Mouse (Mus musculus): ENCODE results near the gene Cpm. TPM values are rescaled to one million over a fixed set of nuclear protein-coding genes. Genes with fewer than 3 reads are reported as not detected.
"Not testable (repeated sequence)": the region's sequence is repeated elsewhere in the genome, so short reads cannot be mapped to it uniquely, and the experiment has no call there.

Gene Cpm
- polyA plus RNA-seq, 1 experiment from 2014 or later = 2.8 TPM

- no peaks in the 10 kb centered on the region for H3K27me3 ChIP-seq
- peaks cover 88% of the 10 kb centered on the region for H3K36me3 ChIP-seq
- H3K4me3 ChIP-seq = no peak overlapping the region
- no peaks in the 10 kb centered on the region for H3K9me3 ChIP-seq
- WGBS = 91% methylated on average over 3 of the region's 3 CpGs
- no peak for ATAC-seq (ENCODE audit: low FRiP score, low read depth)
- H3K4me2 ChIP-seq = no peak overlapping the region
- no peak overlapping the region for H3K9ac ChIP-seq
- no peak overlapping the region for H3K27ac ChIP-seq (replicated peaks)
- no peaks in the 10 kb centered on the region for H3K4me1 ChIP-seq (replicated peaks)
Measured at GRCm38 (mm10) chr10:117697561-117698115, 68.3 kb downstream of the Cpm start.

GRCm38 (mm10) chr10:117698313-117699138, 69.2 kb downstream of the Cpm start:
- Histone ChIP-seq H3K27me3 (no peaks in the 10 kb centered on the region), H3K9ac (no peak overlapping the region), H3K4me3 (no peak overlapping the region), H3K4me2 (no peak overlapping the region), H3K4me1 (replicated peaks) (no peaks in the 10 kb centered on the region), H3K9me3 (no peaks in the 10 kb centered on the region), H3K36me3 (peaks cover 91% of the 10 kb centered on the region), H3K27ac (replicated peaks) (no peak overlapping the region)
- ATAC-seq (ENCODE audit: low FRiP score, low read depth) = no peak
- WGBS = 97% methylated on average over 10 of the region's 10 CpGs

DNA sequence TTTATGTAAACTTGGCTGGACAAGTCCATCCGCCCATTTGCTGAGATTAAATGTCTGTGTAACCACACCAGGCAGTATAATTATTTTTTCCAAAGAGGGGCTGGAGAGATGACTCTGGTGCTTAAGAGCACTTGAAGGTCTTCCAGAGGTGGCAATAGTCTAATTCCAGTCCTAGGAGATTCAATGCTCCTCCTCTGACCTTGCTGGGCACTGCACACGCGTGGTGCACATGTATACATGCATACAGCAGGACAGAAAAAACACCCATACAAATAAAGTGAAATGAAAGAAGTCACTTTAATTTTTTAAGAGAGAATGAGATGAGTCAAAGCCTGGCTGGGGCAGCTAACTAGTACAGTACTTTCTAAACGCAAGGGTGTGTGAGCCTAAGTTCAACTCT, 70.6 kb downstream of the Cpm start:
- Histone ChIP-seq H3K27ac (replicated peaks) (no peak overlapping the region), H3K27me3 (no peaks in the 10 kb centered on the region), H3K9ac (no peak overlapping the region), H3K4me2 (no peak overlapping the region), H3K4me3 (no peak overlapping the region), H3K9me3 (no peaks in the 10 kb centered on the region), H3K36me3 (peaks cover 91% of the 10 kb centered on the region), H3K4me1 (replicated peaks) (no peaks in the 10 kb centered on the region)
- 97% methylated on average over 4 of the region's 4 CpGs for WGBS
- ATAC-seq (ENCODE audit: low FRiP score, low read depth) = no peak

DNA sequence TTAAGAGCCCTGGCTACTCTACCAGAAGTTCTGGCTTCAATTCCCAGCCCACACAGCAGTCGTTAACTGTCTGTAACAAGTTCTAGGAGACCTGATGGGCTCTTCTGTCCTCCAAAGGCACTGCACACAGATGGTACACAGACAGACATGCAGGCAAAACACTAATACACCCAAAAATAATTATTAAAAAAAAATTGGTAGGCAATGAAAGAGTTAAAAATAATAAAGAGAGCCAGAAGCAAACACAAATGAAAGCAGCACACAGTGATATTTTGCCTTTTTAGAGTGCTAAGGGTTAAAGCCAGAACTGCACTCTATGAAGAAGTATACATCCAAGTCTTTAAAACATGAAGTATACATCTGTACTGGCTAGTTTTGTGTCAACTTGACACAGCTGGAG, 71.2 kb downstream of the Cpm start:
- no peak overlapping the region for H3K4me3 ChIP-seq
- H3K27me3 ChIP-seq = no peaks in the 10 kb centered on the region
- no peak for ATAC-seq (ENCODE audit: low FRiP score, low read depth)
- no peak overlapping the region for H3K27ac ChIP-seq (replicated peaks)
- H3K9me3 ChIP-seq = no peaks in the 10 kb centered on the region
- WGBS = 93% methylated on average over 1 of the region's 1 CpGs
- H3K36me3 ChIP-seq = peaks cover 91% of the 10 kb centered on the region
- no peak overlapping the region for H3K4me2 ChIP-seq
- H3K9ac ChIP-seq = no peak overlapping the region
- H3K4me1 ChIP-seq (replicated peaks) = no peaks in the 10 kb centered on the region

GRCm38 (mm10) chr10:117701034-117701829, 71.9 kb downstream of the Cpm start:
- 92% methylated on average over 6 of the region's 6 CpGs for WGBS
- ATAC-seq (ENCODE audit: low FRiP score, low read depth) = no peak
- H3K36me3 ChIP-seq = peaks cover 86% of the 10 kb centered on the region

GRCm38 (mm10) chr10:117702024-117702833, 72.9 kb downstream of the Cpm start:
- 94% methylated on average over 6 of the region's 6 CpGs for WGBS
- H3K4me3 ChIP-seq = no peak overlapping the region
- H3K27me3 ChIP-seq = no peaks in the 10 kb centered on the region
- no peak overlapping the region for H3K4me2 ChIP-seq
- peaks cover 85% of the 10 kb centered on the region for H3K36me3 ChIP-seq
- no peak for ATAC-seq (ENCODE audit: low FRiP score, low read depth)
- H3K27ac ChIP-seq (replicated peaks) = no peak overlapping the region
- peaks cover 8% of the 10 kb centered on the region for H3K4me1 ChIP-seq (replicated peaks)
- H3K9ac ChIP-seq = no peak overlapping the region
- H3K9me3 ChIP-seq = no peaks in the 10 kb centered on the region

More at GRCm38 (mm10) chr10:117701034-117701829, 71.9 kb downstream of the Cpm start:
- Histone ChIP-seq H3K27me3 (no peaks in the 10 kb centered on the region), H3K4me3 (no peak overlapping the region), H3K27ac (replicated peaks) (no peak overlapping the region), H3K4me2 (no peak overlapping the region), H3K9ac (no peak overlapping the region), H3K4me1 (replicated peaks) (no peaks in the 10 kb centered on the region), H3K9me3 (no peaks in the 10 kb centered on the region)

GRCm38 (mm10) chr10:117703506-117703905, 74.2 kb downstream of the Cpm start:
- no peak for ATAC-seq (ENCODE audit: low FRiP score, low read depth)
- H3K4me3 ChIP-seq = no peak overlapping the region
- no peak overlapping the region for H3K4me2 ChIP-seq
- H3K27me3 ChIP-seq = no peaks in the 10 kb centered on the region
- no peak overlapping the region for H3K9ac ChIP-seq
- H3K36me3 ChIP-seq = peaks cover 80% of the 10 kb centered on the region
- H3K9me3 ChIP-seq = no peaks in the 10 kb centered on the region
- peaks cover 10% of the 10 kb centered on the region for H3K4me1 ChIP-seq (replicated peaks)
- WGBS = 93% methylated on average over 3 of the region's 3 CpGs
- H3K27ac ChIP-seq (replicated peaks) = no peak overlapping the region

DNA sequence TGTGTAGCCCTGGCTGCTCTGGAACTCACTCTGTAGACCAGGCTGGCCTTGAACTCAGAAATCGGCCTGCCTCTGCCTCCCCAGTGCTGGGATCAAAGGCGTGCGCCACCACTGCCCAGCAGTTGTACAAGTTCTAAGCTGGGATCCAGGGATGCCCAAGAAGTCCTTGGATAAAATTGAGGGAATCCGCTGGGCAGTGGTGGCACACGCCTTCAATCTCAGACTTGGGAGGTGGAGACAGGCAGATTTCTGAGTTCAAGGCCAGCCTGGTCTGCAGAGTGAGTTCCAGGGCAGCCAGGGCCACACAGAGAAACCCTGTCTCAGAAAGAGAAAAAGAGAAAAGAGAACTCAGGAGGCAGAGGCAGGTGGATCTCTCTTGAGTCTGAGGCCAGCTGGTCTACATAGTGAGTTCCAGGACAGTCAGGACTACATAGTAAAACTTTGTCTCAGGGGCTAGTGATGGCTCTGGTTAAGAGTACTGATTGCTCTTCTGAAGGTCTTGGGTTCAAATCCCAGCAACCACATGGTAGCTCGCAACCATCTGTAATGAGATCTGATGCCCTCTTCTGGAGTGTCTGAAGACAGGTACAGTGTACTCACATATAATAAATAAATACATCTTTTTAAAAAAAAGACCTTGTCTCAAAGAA, 75.1 kb downstream of the Cpm start:
- 98% methylated on average over 6 of the region's 6 CpGs for WGBS
- H3K4me3 ChIP-seq; H3K27ac ChIP-seq (replicated peaks); H3K27me3 ChIP-seq; H3K4me2 ChIP-seq; H3K9ac ChIP-seq; ATAC-seq (ENCODE audit: low FRiP score, low read depth); H3K9me3 ChIP-seq: not testable (repeated sequence)
- Histone ChIP-seq H3K4me1 (replicated peaks) (peaks cover 19% of the 10 kb centered on the region), H3K36me3 (peaks cover 71% of the 10 kb centered on the region)

GRCm38 (mm10) chr10:117704964-117705335, 75.7 kb downstream of the Cpm start:
- Histone ChIP-seq H3K36me3 (peaks cover 66% of the 10 kb centered on the region), H3K4me3 (no peak overlapping the region), H3K27ac (replicated peaks) (no peak overlapping the region), H3K9ac (no peak overlapping the region), H3K4me2 (no peak overlapping the region), H3K9me3 (no peaks in the 10 kb centered on the region), H3K27me3 (no peaks in the 10 kb centered on the region), H3K4me1 (replicated peaks) (peaks cover 20% of the 10 kb centered on the region)
- no peak for ATAC-seq (ENCODE audit: low FRiP score, low read depth)
- 95% methylated on average over 6 of the region's 6 CpGs for WGBS

DNA sequence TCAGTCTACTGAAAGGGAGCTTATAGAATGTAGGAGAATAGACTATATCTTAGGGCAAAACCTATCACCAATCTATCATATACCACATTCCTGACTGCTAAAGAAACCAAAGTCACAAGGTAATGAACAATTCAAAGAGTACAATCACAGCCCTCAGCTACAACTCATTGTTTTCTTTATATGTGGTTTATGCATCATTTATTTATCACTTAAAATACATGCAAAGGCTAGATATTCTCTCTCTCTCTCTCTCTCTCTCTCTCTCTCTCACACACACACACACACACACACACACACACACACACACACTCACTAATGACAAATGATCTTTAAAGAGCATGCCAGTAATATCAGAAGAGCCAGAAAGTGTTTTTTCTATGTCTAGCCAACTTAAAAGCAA, 76.5 kb downstream of the Cpm start:
- no peak overlapping the region for H3K27ac ChIP-seq (replicated peaks)
- H3K36me3 ChIP-seq = peaks cover 57% of the 10 kb centered on the region
- H3K27me3 ChIP-seq = no peaks in the 10 kb centered on the region
- H3K9ac ChIP-seq = no peak overlapping the region
- no peak for ATAC-seq (ENCODE audit: low FRiP score, low read depth)
- no peak overlapping the region for H3K4me2 ChIP-seq
- H3K9me3 ChIP-seq = no peaks in the 10 kb centered on the region
- H3K4me3 ChIP-seq = no peak overlapping the region
- H3K4me1 ChIP-seq (replicated peaks) = peaks cover 20% of the 10 kb centered on the region

GRCm38 (mm10) chr10:117706440-117706839, 77.1 kb downstream of the Cpm start:
- Histone ChIP-seq H3K27me3 (no peaks in the 10 kb centered on the region), H3K4me3 (no peak overlapping the region), H3K36me3 (peaks cover 55% of the 10 kb centered on the region), H3K4me1 (replicated peaks) (peaks cover 25% of the 10 kb centered on the region), H3K4me2 (no peak overlapping the region), H3K9ac (no peak overlapping the region), H3K9me3 (no peaks in the 10 kb centered on the region), H3K27ac (replicated peaks) (no peak overlapping the region)
- WGBS = 79% methylated on average over 6 of the region's 6 CpGs
- ATAC-seq (ENCODE audit: low FRiP score, low read depth) = no peak
